Mouse (Mus musculus): Measurements from ENCODE around the gene Acly.

Acly gene

DNA sequence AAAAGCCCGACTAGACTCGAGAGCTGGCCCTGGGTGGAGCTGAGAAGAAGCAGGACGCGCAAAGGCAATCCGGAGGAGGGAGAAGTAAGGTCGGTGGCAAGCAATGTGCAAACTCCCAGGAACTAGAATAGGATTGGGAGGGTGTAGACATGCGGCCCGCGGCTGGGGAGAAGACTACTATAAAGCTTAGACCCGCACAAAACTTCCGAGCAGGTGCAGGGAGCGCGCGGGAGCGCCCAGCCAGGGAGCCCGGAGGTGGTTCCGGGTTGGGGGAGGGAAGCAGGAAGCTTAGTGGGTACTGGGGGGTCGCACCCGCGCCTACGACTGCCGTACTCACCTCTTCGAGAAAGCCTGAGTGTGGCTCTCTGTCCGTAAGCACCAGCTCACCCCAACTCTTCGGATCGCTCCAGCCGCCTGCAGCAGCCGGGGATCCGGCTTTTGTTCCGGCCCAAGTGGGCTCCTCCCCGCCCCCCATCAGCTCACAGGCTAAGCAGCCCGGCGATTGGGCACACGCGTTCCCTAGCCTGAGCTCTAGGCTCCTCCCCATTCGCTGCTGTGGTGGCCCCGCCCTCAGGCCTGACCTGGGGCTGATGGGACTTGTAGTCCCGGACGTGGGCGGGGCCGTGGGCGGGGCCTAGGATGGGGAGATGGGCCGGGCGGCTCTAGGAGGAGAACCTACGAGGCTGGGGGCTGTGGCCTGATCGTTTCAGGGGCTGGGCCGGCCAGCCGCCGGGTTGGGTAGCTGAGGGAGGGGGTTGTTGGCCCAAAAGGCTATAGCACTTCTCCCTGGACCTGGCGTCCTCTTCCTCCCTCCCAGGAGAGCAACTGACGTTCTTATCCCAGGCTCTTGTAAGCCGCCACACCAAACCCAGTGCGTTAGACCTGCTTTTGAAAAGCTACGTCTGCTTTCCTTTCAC, at the start of gene Acly:
Gene Acly, minus strand, starts transcription at position 543 of the 917 bp plus-strand sequence.
- DNase-seq (ENCODE audit: low spot score in 2 of 2): peak; percentile 97 to 98

DNA sequence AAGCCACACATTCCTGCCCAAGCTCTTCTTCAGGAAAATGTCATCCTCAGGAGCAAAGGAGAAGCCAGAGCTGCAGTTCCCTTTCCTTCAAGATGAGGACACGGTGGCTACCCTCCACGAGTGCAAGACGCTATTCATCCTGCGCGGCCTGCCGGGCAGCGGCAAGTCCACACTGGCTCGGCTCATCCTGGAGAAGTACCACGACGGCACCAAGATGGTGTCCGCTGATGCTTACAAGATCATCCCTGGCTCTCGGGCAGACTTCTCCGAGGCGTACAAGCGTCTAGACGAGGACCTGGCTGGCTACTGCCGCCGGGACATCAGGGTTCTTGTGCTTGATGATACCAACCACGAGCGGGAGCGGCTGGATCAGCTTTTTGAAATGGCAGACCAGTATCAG, 48.5 kb upstream of the Acly start:
- no peak for DNase-seq (ENCODE audit: low spot score in 2 of 2)

DNA sequence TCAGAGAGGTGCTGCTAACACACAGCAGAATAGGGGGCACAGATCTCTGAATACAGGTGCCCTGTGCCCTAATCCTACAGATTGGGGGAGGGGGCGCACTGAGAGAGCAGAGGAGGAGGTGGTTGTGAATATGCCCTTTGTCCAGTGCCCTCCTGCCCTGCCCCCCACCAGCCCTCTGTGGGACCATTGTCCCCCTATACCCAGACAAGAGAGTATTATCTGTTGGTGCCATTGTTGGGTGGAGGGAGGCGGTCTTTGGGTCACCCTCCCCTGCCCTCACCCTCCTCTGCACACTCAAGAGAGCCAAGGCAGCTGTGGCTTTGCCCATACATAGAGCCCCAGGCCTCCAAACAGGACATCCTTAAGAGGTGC, 47.7 kb upstream of the Acly start:
- DNase-seq (ENCODE audit: low spot score in 2 of 2): no peak

DNA sequence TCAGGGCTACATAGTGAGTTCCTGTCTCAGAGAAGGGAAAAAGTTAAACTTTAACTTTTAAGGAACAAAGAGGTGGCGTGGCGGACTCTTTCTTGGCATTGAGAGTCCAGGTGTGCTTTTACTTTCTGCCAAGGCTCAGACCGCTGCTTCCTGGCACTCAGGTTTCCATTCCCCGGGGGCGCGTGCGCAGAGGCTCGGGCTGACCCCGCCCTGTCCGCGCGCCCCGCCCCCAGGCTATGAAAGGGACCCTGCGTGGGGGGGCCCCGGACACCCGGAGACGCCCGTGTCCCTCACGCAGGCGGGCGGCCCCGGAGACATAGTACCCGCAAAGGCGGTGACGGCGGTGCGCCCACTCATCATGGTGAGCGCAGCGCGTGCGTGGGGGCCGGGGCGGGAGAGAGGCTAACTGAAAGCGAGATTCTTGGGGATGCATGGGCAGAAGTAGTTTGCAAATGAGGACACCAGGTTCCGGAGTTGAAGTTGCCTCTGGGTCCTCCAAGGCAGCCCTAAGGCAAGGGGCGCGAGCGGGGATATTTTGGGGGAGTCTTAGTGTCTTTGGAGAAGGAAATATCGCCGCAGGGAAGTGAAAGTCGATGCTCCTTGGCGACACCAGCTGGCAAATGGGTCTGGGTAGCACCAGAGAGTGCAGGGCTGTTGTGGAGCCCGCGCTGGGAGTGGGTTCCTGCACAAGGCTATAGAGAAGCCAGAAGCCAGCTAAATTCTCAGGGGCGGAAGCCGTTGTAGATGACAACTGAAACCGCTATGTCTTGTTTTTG, 47.1 kb upstream of the Acly start, which contains the start of gene Cnp:
Gene Cnp, plus strand, starts transcription at position 197 of the 776 bp plus-strand sequence.
- peak; percentile 67 to 79 for DNase-seq (ENCODE audit: low spot score in 2 of 2)

DNA sequence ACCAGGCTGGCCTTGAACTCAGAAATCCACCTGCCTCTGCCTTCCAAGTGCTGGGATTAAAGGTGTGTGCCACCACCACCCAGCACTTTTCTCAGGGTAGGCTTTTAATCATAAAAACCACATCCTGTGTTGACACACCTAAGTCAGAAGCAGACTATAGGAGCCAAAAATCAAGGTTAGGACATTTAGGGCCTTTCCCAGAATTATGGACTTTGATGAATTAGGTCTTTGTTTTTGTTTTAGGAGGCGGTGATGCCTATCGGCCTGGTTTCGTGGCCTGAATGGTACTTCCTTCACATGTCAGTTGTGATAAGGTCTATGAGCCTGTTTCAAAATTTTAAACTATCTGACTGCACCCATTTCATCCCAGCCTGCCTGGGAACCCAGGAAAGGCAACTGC, 46.4 kb upstream of the Acly start:
- DNase-seq (ENCODE audit: low spot score in 2 of 2): peak; percentile 17 to 39

DNA sequence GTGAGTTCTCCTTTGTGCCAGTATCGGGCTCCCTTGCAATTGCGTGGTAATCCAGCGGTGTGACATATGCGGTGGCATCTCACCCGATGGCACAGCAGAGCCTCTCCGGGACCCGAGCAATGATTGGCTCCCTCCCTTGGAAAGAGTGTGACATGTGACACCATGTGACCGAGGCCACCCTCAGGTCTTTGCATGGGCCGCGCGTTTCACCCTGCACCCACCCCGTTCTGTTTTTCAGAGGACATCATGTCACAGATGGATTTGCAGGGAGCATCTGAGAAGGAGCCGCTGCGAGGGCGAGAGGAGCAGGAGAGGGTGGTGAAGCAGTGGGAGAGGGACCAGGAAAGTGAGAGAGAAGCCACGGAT, 43.4 kb upstream of the Acly start:
- no peak for DNase-seq (ENCODE audit: low spot score in 2 of 2)

DNA sequence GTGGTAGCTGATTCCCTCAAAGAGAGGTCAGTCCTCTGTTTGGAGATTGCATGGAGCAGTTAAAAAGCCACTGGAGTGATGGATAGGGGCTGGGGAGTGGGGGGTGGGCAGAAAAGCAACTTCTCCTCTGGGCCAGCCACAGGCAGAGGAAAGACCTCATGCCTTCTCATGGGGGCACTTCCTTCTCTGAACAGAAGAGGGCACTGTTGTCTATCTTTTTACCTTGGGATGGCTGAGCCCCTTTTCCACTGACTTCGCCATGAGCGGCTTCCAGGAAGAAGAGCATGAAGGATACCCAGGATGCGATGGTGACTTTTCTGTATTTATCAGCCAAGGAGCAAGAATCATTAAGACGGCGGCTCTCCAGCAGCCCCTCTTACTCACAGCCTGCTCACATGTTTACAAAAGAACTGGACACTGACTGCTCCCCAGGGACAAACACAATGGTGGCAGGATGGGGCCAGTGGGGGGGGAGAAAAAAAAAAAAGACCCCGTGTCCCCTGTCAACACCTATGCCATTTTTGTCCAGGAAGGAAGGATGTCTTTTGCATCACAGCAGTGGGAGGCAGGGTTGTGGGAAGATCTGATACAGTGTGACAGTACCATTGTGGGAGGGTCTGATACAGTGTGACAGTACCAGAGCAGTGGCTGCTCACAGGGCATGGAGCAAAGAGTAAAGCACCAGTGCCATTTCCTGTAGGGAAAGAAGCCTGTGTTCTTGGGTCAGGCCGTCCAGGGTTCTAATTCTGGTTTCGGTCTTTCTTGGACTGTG, 42.8 kb upstream of the Acly start:
- peak; percentile 44 to 69 for DNase-seq (ENCODE audit: low spot score in 2 of 2)

DNA sequence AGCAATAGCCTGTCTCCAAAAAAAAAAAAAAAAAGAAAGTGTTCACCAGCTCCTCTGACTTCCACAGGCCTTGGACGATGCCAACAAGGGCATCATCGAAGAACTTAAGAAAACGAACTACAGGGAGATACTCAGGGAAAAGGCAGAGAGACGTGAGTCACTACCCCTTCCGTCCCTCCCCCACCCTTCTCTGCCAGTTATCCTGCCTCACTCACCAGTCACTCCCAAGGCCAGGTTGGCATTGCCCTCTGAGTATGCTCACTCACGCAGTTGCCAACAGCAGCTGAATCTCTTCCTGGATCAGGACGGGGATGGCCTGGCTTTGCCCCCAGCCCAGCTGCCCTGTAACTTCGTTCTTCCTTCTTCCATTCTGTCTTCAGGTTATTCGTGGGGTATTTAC, 42.0 kb upstream of the Acly start:
- DNase-seq (ENCODE audit: low spot score in 2 of 2): no peak

DNA sequence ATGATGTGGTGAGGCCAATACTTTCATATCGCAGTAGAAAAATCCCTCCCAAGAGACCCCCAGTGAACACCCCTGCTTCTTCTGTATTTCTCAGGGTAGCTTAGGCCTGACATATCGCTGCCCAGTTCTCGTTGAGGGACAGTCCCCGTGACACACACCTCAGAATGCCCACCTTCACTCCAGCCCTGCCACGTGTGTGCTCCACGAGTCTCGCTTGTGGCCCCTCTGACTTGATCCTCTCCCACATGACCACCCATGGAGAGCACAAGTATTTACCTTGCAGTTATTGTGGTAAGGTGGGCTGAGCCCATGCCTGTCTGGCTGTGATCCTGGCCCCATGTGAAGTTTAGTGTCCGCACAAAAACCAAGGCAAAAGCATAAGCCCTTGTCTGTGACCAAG, 40.9 kb upstream of the Acly start:
- DNase-seq (ENCODE audit: low spot score in 2 of 2): no peak

DNA sequence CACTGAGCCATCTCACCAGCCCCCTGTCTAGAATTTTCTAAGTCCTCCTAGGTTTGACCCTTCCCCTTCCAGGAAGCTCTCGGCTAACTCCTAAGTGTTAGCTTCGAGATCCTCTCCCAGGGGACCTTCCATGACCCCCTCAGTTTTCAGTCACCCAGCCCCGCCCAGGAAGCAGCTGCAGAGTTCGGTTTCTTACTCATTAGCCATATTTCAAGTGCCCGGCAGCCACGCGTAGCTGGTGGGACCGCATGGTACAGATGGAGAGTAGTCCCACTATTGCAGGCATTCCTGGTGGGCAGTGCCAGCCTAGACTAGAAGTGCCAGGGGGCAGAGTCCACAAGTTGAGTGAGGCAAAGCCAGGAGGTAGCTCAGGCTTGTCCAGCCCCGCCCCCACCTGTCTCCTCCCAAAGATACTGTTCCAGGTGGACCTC, 40.0 kb upstream of the Acly start:
- DNase-seq (ENCODE audit: low spot score in 2 of 2): no peak

DNA sequence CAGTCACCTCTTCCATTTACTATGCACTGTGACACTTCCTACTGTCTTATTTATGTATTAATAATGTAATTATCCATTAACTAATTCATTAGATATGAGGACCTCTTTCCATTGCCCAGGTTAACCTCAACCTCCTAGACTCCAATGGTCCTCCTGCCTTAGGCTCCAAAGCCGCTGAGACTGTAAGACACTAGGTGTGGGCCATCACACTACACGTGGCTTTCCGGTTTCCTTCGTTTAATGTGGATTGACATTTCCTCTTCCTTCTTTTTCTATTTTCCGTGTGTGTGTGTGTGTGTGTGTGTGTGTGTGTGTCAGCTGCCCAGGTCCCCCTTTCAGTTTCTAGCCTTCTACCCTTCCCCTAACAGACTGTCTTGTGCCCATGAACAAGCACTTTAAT, 39.4 kb upstream of the Acly start:
- no peak for DNase-seq (ENCODE audit: low spot score in 2 of 2)

DNA sequence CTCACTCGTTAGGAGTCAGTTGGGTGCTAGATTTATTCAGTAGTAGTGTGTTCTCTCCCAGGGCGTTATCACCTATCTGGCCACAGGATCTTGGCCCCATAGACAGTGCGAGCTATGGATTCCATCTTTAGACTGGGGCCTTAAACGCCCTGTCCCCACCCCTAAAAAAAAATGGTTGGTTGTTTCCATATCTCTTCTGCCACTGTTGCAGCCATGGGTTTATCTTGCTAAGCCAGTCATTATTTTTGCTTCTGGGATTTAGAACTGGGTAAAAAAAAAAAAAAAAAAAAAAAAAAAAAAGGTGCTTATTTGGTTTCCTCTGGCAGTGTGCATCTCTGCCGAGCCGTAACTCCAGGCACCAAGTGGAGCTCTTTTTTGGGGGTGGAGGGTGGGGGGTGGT, 36.9 kb upstream of the Acly start:
- no peak for DNase-seq (ENCODE audit: low spot score in 2 of 2)

DNA sequence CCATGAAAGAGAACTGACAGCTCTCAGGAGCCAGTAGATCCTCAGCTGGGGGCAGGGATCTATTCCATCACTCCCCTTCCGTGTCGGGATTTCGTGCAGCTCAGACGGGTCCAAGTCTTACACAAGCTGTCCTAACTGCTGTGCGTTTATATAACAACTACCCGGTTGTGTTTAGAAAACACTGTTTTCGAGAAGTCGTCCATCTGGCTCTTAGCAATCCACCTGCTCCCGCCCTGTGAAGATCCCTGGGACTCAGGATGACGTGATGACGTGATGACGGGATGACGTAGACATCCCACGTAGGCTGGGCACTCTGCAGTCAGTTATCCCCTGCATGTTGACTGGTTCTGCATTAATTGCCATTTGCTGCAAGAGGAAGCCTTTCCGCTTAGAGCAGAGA, 36.5 kb upstream of the Acly start:
- DNase-seq (ENCODE audit: low spot score in 2 of 2): no peak

DNA sequence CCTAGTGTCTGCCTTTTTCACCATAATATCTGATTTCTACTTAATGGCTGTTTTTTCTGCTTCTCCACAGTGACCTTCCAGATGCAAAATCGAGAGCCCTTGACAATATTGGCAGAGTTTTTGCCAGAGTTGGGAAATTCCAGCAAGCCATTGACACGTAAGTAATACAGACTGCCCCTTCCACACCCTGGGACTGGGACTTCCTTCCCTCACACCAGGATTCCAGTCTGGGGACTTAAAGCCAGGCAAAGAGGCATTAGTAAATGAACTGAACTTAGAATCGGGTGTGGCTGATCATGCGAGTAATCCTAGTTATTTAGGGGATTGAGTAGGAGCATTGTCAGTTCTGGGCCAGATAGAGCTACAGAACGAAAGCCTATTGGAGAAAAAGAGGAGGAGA, 33.9 kb upstream of the Acly start:
- DNase-seq (ENCODE audit: low spot score in 2 of 2): no peak

DNA sequence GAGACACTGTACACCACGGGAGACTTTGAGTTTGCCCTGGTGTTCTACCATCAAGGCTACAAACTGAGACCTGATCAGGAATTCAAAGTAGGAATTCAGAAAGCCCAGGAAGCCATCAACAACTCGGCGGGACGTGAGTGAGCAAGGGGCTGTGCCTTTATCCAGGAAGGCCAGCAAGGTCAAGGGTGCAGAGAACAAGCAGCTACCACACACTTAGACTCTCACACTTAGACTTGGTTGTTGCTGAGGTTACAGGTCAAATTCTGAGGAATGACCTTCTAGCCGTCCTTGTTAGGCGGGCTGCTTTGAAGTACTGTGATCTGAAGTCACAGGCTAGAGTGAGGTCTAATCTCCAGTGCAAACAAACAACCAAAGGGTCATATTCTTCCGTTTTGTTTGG, 31.7 kb upstream of the Acly start:
- no peak for DNase-seq (ENCODE audit: low spot score in 2 of 2)

DNA sequence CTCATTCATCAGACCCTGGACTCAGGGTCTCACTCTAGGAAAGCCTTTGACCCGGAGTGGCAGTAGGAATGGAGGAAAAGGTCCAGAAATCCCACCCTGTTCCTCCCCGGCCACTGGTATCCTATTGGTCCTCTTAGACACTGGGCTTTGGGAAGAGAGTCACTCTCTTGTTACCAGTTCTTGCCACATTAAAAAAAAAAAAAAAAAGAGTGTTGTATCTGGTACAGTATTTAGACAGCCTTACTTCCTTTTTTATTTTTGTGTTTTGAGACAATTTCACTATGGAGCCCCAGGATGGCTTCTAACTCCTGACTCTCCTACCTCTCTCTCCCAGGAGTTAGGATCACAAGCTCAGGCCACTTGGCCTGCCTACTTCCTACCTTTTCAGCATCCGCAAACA, 29.8 kb upstream of the Acly start:
- no peak for DNase-seq (ENCODE audit: low spot score in 2 of 2)

DNA sequence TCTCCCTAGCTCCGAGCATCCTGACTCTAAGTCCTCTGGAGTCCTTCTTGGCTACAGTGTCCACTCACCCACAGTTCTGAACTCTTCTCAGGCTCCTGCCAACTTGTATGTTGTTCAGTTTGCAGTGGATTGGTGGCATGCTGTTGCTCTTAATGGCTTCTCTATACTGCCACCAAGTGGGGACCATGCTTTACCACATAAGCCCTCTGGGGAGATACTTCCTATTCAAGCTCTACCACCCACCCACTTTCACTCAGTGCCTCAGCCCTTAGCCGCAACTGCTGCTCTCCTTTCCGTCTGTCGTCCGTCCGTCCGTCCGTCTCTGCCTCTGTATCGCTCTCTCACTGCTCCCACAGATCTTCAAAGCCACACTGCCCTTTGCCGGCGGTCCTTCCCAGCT, 27.8 kb upstream of the Acly start:
- peak; percentile 54 to 74 for DNase-seq (ENCODE audit: low spot score in 2 of 2)

DNA sequence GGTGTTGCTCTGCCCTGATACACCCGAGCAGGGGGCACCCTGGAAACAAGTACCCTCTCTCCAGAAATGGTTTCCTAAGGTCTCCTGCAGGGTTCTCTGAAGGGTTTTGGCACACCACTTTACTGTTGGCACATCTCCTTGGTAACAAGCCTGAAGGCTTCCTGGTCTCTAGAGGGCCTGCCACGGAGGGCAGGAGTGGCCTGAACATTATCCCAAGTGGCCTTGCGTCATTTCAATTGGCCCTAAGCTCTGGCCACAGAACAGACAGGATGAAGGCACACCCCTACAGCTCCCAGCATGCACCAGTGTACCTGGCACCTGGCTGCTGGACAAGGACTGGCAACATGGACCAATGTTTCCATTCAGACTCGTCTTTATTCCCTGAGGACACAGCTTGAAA, 25.0 kb upstream of the Acly start:
- DNase-seq (ENCODE audit: low spot score in 2 of 2): no peak

DNA sequence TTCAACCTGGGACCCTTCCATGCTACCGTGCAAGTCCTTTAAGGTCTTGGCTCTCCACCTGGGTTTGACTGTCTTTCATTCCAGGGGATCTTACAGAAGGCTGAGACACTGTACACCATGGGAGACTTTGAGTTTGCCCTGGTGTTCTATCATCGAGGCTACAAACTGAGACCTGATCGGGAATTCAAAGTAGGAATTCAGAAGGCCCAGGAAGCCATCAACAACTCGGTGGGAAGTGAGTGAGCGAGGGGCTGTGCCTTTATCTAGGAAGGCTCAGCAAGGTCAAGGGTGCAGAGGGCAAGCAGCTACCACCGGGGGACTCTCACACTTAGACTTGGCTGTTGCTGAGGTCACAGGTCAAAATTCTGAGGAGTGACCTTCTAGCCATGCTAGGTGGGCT, 22.3 kb upstream of the Acly start:
- no peak for DNase-seq (ENCODE audit: low spot score in 2 of 2)

DNA sequence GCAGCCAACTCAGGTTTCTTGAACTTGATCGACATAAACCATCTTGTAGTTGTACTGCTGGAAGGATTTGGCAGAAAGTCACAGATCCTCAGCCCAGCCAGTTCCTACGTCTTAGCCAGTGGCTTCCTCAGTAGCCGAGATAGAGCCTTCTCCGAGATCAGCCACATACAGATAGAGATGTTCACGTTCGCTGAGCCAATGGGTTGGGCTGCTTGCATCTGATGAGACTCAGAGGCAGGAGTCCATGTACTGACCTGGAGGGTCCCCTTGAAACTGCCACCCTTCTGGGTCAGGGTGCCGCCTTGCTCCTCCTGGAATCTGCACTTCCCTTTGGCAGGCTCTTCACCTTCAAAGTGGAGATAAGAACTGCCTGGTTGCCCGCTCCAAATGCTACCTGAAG, 21.7 kb upstream of the Acly start:
- no peak for DNase-seq (ENCODE audit: low spot score in 2 of 2)

DNA sequence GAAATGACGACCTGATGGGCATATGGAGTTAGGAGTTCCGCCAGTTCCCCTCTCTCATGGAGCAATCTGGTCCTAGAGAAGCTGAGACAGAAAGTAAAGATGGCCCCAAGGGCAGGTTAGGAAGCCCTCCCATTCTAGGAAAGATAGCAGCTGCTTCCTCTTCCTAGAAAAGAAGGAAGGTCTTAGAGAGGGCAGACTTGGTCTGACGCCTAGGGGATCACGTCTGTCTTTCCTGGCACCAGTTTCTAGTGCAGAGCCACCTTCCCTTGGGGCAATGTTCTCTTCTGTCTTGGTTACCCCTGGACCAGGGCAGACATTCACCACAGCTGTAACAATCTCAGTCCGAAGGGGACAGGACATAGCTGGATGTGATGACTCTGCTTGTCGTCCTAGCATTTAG, 20.3 kb upstream of the Acly start:
- no peak for DNase-seq (ENCODE audit: low spot score in 2 of 2)

DNA sequence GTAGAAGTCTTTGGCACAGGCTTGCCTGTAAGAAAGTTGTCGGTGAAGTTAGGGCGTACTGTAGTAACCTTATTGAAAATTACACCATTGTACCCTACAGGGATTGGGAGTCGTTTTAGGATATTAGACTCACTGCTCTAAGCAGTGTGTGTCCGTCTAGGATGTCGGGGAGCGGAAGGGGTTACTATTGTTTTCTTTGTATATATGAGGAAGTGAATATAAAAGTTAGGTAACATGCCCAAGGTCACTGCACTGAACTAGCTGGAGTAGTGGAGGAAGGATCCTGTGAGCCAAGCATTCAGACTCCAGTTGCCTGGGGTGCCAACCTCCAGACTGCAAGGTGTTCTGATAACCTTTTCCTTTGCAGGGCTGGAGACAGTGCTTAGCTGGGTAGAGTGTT, 19.2 kb upstream of the Acly start:
- DNase-seq (ENCODE audit: low spot score in 2 of 2): no peak

DNA sequence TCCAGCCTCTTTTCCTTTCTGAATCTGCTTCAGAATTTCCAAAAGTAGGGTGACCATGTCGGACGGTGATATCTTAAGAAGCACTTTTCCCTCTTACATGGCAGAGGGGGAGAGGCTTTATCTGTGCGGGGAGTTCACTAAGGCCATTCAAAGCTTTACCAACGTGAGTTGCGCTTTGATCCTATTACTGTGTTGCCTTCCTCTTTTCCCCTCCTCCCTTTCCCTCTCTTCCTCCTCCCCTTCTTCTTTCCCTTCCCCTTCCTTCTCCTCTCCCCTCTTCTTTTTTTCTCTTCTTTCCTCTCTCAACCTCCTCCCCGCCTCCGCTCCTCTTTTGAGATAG, 17.9 kb upstream of the Acly start:
- DNase-seq (ENCODE audit: low spot score in 2 of 2): no peak

Data from natural killer cell, adult 2 months (primary cell).